Mouse (Mus musculus): Measurements from ENCODE around the gene Fer.

Gene Fer

DNA sequence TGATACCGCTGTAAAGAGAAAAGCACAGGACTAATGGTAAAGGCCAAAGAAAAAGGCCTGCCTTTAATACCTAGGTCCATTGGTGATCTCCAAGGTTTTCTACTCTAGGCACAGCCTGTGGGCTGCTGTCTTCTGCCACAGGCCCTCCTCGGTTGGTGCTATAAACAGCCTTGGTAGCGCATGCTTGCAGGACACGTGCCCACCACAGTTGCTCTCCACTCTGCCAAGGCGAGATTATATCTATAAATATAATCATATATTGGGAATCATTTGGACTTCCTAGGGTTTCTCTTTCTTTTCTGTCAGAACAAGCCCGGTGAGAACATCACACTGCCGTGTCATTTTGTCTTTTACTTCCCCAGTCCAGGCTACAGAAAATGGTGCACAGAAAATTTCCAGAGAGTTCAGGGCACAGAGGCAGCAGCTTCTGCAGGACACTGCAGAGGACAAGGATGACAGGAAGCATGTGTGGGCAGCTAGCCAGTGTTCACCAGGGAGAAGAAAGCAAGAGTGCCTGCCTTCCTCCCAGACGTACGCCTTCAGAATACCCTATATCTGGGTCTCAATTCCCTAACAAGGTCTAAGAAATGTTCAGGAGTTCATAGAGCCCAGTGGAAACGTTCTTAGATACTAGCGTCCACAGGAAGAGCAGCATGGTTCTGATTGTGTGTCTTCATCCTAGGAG is 276.5 kb downstream of the Fer start:
- no peak for DNase-seq (ENCODE audit: low read depth, low spot score)

DNA sequence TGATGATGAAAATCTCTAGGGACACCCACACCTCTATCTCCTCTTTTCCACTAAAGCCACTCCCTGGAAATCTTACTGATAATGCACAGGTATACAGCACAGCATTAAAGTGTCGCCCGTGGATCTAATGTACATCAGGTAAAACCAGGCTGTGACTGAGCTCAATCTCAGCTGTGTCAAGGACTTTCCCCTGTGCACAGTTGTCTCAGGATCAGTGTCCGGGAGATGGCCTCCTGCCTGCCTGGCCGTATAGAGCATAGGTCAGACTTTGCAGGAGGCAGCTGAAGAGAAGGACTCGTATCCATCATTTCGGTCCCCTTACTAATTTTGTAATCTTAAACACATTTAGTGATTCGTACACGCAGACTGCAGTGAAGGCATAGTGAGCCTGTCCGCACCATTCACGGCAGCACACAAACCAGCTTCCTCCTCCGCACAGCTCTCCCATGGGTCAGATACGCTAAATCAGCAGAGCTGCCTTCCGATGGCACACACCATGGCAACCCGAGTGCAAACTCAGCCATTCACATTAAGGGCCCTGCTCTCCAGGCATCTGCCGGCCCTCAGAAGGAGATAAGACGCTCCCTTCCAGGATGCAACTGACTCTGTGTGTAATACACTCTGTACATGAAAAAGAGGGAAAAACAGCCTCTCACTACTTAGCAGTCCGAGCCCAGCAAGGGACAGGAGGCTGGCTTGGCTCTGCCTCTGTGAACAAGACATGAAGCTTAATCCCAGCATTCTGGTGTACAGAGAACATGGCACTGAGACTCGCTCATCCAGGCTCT is 277.4 kb downstream of the Fer start:
- no peak for DNase-seq (ENCODE audit: low read depth, low spot score)

DNA sequence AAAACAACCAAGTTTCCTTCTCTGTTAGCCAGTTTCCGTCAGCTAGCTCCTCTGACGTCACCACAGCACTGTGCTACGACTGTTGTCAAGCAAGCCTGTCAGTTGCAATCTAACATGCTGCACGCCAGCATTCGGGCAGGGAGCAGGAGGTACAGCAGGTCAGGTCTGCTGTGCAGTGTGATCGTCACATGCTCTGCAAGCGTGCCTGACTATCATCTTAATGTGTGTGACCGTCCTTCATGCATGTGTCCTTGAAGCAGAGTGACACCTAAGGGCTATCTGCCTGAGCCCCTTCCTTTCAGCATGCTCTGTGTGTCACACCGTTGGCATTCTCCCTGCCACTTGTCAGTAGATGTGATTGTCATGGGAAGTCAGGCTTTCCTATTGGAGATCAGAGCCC is 279.0 kb downstream of the Fer start:
- DNase-seq (ENCODE audit: low read depth, low spot score), result no peak

DNA sequence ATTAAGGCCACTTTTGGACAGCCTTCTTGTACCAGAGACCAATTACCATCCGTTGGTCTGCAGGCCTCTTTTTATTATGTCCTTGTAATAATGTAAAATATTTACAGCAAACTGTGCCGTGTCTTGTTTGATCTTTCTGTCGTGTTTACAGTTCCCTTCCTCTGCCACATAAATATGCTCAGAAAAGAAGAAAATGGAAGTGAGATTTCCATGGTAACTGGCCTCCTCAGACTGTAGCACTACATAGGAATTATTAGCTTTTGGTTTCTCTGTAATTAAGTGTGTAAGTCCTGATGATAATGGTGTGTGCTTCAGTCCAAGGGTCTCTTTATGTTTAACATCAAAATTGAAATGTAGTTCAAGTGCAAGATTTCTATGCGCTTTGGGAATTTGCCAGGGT is 283.5 kb downstream of the Fer start:
- no peak for DNase-seq (ENCODE audit: low read depth, low spot score)

DNA sequence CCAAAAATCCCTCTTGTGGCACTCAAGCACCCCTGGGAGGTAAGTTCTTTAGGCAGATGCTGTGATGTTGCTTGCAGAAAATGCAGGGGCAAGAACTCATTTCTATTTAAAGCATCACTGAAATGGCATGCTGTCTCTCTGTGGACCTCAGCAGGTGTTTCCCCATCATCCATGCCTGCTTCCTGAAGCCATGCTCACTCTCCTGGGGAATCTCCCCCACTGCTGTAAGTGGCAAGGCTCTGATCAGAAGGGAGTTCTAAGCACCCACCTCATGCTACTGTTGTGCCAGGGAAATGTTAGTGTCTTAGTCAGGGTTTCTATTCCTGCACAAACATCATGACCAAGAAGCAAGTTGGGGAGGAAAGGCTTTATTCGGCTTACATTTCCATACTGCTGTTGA is 287.9 kb downstream of the Fer start:
- DNase-seq (ENCODE audit: low read depth, low spot score), result no peak

DNA sequence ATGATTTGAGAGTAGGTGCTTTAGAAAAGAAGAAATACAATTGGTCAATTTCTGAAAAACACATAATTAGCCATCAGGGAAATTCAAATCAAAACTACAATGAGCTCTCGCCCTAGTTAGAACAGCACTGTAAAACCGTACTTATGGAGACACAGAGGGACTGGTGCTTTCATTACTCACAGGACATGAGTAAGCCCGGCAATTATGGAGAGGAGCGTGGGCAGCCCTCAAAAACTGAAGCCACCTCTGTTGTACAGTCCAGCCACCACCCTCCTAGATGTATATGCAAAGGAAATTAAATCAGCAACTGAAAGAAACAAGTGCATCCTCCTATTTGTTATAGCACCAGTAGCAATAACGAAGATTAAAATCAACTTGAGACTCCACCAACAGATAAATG is 304.9 kb downstream of the Fer start:
- DNase-seq (ENCODE audit: low read depth, low spot score), result no peak

DNA sequence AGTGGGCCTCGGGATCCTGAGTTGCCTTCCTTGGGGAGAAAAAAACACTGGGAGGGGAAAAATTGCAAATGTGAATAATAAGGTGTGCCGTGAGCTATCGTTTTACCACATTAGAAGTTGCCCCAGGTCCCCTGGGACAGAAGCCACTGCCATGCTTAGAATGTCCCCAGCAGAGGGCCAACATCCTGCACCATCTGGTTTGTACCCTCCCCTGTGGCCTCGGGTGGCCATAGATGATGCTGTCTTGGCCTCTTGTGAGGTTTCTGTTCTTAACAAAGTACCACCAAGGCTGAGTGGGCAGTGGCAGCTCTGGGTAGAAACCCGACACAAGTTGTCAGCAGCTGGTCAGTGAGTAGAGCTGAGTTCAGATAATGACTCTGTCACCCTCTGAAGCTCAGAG is 307.2 kb downstream of the Fer start:
- no peak for DNase-seq (ENCODE audit: low read depth, low spot score)

DNA sequence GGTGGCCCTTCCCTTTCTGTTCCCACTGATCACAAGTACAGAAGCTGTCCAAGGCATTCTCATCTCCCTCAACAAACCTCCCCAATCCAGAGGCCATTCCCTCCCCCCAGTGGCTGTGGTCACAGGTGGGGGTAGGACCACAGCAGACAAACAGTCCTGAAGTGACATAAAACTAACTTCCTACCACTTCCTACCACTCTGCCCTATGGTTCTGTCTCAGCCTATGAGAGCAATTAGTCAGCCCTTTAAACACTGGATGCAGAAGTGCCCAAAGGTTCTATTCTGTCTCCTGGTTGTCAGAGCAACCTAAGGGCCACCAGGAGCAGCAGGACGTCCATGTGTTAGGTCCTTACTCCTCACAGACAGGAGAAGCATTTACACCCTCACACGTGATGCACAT is 309.6 kb downstream of the Fer start:
- DNase-seq (ENCODE audit: low read depth, low spot score), result no peak

DNA sequence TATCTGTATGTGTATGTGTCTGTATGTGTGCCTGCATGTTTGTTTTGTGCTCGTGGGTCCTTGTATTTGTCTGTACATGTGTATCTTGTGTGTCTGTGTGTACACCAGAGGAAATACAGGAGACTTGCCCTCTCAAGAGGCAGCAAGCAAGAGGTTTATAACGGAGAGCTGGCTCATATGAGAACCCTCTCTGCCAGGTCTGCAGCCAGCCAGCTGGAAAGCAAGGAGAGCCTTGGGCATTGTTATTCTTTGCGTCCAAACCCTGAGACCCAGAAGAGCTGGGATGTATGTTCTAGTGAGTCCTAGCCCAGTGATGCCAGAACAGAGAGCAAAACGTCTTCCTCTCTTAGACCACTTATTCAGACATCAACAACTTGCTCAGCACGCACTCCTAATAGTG is 317.7 kb downstream of the Fer start:
- DNase-seq (ENCODE audit: low read depth, low spot score), result no peak

DNA sequence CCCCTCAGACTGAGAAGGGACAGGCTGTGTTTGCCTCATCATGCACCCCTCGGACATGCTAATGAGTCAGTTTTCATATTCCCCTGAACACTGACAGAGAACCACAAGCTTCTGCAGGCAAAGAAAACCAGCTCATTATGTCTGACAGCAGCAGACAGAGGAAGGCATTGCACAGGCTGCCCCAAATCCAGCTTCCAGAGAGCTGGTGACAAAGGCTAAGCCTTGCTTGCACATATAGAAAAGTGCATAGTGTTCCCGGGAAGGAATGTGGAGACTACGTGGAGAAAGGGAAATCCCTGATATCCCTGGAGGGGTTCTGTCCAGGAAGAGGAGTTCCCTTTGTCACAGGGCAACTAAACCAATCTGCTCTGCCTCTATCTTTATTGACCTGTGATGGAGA is 318.4 kb downstream of the Fer start:
- DNase-seq (ENCODE audit: low read depth, low spot score), result no peak

DNA sequence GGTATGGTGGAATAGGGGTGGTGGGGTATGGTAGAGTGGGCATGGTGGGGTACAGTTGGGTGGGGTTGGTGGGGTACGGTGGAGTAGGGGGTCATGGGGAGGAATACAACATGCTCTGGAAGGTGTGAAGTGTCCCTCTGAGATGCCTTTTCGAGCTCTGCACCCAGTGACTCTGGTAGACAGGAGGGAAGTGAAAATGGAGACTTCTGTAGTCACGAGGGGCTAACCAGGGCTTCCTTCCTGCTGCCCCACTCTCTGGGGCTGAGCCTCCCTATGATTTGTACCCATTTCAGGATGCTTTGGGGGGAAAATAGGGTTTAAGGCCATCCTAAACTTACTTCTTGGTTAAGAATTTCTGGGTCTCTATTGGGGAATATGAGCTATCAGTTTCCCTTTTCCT is 319.7 kb downstream of the Fer start:
- DNase-seq (ENCODE audit: low read depth, low spot score), result no peak

DNA sequence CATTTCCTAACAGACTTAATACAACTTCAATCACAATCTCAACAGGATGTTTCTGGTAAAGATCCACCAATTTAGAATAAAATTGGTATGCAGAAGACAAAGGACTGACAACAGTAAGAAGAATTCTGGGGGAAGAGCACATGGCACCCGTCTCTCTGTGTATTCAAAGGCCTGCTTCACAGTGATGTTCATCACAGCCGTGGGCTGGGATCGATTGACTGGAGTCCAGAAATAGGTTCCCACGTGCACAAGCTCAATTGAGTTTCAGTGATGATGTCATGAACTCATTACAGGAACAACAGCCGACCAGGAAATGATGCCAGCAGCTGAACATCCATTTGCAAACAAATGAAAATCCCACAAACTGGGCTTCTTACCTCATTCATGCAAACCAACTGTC is 320.3 kb downstream of the Fer start:
- DNase-seq (ENCODE audit: low read depth, low spot score), result no peak

Data from R1 (cell line).